Mouse (Mus musculus): Measurements from ENCODE around the gene Efcab11. TPM values are rescaled to one million over a fixed set of nuclear protein-coding genes. Genes with fewer than 3 reads are reported as not detected.

Gene Efcab11
- polyA plus RNA-seq, 2 experiments = 6.4 to 8.3 TPM

DNA sequence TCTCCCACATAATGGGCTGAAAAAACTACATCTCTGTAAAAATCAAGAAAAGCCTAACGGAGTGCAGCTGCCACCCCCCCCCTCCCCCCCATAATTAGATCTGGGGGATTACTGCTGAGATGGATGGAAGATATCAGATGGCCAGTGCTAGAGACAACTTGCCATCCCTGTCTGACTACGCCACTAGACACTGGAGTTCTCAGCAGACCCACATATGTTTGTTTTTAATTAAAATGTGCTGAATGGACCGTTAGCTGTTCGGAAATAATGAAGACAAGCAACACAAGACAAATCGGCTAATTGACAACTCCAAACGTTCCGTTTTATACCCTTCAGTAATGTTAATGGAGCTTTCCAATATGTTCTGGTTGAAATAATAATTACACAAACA is 213.5 kb downstream of the Efcab11 start:
- Histone ChIP-seq H3K4me2 (replicated peaks; ENCODE audit: low read depth, low read length, severe bottlenecking) (peak overlapping the region; percentile 19; the same call in 1 of the 2 replicates), H3K27ac (replicated peaks; ENCODE audit: low read depth, low read length) (no peak overlapping the region), H3K27me3 (ENCODE audit: control insufficient read depth, insufficient read depth, low read length) (no peaks in the 10 kb centered on the region), H3K9ac (ENCODE audit: low read depth, low read length, severe bottlenecking) (no peak overlapping the region), H3K36me3 (ENCODE audit: control insufficient read depth, insufficient read depth, low read length) (no peaks in the 10 kb centered on the region), H3K4me3 (replicated peaks; ENCODE audit: low read length) (no peak overlapping the region), H3K4me1 (ENCODE audit: control insufficient read depth, insufficient read depth, low read length) (peaks cover 10% of the 10 kb centered on the region), H3K9me3 (ENCODE audit: control insufficient read depth, low read length) (no peaks in the 10 kb centered on the region)
- 41% methylated on average over 7 of the region's 7 CpGs for WGBS
- no peak for TF ChIP-seq POLR2A (IDR thresholded peaks at IDR 0.05; ENCODE audit: borderline replicate concordance, extremely low read depth, insufficient read depth, insufficient read length)
- ATAC-seq (ENCODE audit: low FRiP score, low read depth) (peak; percentile 68; the same call in 1 of the 2 replicates), DNase-seq (ENCODE audit: low spot score) (no peak)

DNA sequence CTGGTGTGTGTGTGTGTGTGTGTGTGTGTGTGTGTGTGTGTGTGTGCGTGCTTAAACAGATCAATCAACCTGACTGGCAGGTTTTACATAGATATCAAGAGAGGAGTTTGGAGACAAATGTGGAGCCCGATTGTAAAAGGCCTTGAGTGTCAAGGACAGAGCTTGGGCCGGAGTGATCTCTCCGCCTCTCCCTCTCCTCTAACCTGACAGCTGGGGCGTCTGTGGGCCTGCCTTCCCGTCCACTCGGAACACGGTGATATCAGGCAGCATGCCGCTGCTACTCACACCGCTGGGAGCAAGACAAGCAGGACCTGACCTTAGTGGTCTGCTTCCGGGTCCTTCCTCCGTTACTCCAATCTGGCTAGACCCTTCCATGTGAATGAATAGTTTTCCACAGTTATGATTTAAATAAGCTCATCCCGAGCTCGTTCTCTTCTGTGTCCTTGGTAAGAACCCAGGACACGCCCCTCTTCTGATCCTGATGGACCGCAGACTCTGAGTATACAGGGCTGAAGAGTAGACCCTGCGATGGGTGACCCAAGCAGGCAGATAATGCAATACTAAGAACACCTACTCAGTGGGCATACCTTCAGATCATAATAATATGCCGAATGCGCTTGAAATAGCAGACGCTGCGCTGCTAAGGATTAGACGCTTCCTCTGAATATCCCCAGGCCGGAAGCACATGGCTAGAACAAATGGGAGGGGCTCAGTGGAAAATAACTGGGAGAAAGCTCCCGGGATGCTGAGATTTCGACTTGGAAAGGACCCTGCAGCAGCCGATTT is 214.1 kb downstream of the Efcab11 start:
- peak; percentile 51; the same call in 1 of the 2 replicates for ATAC-seq (ENCODE audit: low FRiP score, low read depth)
- peak; percentile 63 for DNase-seq (ENCODE audit: low spot score)
- H3K9ac ChIP-seq (ENCODE audit: low read depth, low read length, severe bottlenecking) = no peak overlapping the region

DNA sequence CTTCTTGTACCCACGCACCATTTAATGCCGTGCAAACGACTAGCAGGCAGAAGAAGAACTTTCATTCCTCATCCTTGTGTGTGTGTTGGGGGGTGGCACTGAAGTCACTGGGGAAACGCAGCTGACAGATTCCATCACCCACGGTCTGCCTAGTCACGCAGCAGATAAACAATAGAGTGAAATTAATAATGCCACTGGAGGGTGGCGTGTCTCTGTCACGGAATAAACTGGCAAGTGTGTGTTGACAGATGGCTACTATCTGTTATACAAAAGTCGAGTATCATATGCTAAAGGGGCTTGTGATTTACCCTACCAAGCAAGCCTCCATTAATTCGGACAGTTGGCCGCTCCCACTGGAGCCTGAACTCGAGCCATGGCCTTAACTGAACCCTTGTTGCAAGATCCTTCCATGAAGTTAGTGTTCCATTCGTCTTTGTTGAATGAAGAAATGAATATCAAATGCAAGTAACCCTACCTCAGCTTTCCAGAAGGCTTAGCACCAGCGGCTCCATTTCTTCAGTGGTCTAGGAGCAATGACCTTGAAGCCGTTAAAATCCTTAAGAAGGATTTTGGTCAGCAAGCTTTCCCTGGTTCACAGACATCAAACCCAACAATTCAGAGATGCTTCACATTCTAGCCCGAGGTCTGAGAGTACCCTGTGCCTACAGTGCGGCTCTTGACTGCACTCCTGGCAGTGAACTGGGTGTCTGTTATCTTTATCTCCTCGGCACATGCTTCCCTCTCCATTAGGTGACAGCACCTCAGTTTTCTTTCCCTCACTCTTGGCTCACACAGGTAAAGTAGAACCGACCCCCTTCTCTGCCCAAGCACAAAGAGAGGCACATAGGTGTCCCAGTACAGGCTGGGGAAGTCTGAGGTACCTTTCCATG is 229.0 kb downstream of the Efcab11 start:
- H3K27ac ChIP-seq (replicated peaks; ENCODE audit: low read depth, low read length) = no peak overlapping the region
- no peaks in the 10 kb centered on the region for H3K36me3 ChIP-seq (ENCODE audit: control insufficient read depth, insufficient read depth, low read length)
- H3K9ac ChIP-seq (ENCODE audit: low read depth, low read length, severe bottlenecking) = no peak overlapping the region
- peaks cover 6% of the 10 kb centered on the region for H3K9me3 ChIP-seq (ENCODE audit: control insufficient read depth, low read length)
- ATAC-seq (ENCODE audit: low FRiP score, low read depth) (no peak), DNase-seq (ENCODE audit: low spot score) (no peak)
- peaks cover 2% of the 10 kb centered on the region; the same call in 1 of the 2 replicates for H3K4me1 ChIP-seq (ENCODE audit: control insufficient read depth, insufficient read depth, low read length)
- no peak overlapping the region for H3K4me2 ChIP-seq (replicated peaks; ENCODE audit: low read depth, low read length, severe bottlenecking)
- no peaks in the 10 kb centered on the region for H3K27me3 ChIP-seq (ENCODE audit: control insufficient read depth, insufficient read depth, low read length)
- WGBS = 85% methylated on average over 19 of the region's 19 CpGs
- TF ChIP-seq POLR2A (IDR thresholded peaks at IDR 0.05; ENCODE audit: borderline replicate concordance, extremely low read depth, insufficient read depth, insufficient read length) = no peak
- no peak overlapping the region for H3K4me3 ChIP-seq (replicated peaks; ENCODE audit: low read length)

More for the DNA sequence above, 214.1 kb downstream of the Efcab11 start:
- Histone ChIP-seq H3K4me2 (replicated peaks; ENCODE audit: low read depth, low read length, severe bottlenecking) (peak overlapping the region; percentile 19; the same call in 1 of the 2 replicates), H3K27ac (replicated peaks; ENCODE audit: low read depth, low read length) (no peak overlapping the region), H3K4me1 (ENCODE audit: control insufficient read depth, insufficient read depth, low read length) (peaks cover 10% of the 10 kb centered on the region), H3K9me3 (ENCODE audit: control insufficient read depth, low read length) (no peaks in the 10 kb centered on the region), H3K36me3 (ENCODE audit: control insufficient read depth, insufficient read depth, low read length) (no peaks in the 10 kb centered on the region), H3K4me3 (replicated peaks; ENCODE audit: low read length) (no peak overlapping the region), H3K27me3 (ENCODE audit: control insufficient read depth, insufficient read depth, low read length) (no peaks in the 10 kb centered on the region)
- no peak for TF ChIP-seq POLR2A (IDR thresholded peaks at IDR 0.05; ENCODE audit: borderline replicate concordance, extremely low read depth, insufficient read depth, insufficient read length)
- 62% methylated on average over 26 of the region's 26 CpGs for WGBS

DNA sequence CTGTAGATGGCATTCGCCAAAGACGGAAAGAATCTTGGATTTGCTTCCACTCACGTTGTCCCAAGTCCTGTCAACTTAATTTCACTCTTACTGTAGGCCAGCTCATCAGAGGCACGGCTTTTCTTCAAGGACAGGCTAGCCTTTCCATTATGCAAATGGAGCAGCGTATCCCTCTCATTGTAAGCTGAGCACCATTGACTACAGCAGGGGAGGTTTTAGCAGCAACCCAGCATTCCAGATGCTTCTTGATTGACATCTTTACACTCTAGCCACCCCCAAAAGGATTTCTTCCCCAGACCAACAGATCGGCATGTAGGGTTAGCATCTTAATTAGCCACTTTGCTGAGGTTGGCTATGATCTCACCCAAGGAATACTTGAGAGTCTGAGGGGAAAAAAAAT is 231.8 kb downstream of the Efcab11 start:
- no peak for ATAC-seq (ENCODE audit: low FRiP score, low read depth)
- Histone ChIP-seq H3K4me3 (replicated peaks; ENCODE audit: low read length) (no peak overlapping the region), H3K36me3 (ENCODE audit: control insufficient read depth, insufficient read depth, low read length) (no peaks in the 10 kb centered on the region), H3K9me3 (ENCODE audit: control insufficient read depth, low read length) (no peaks in the 10 kb centered on the region), H3K4me2 (replicated peaks; ENCODE audit: low read depth, low read length, severe bottlenecking) (no peak overlapping the region), H3K27ac (replicated peaks; ENCODE audit: low read depth, low read length) (no peak overlapping the region), H3K9ac (ENCODE audit: low read depth, low read length, severe bottlenecking) (no peak overlapping the region), H3K4me1 (ENCODE audit: control insufficient read depth, insufficient read depth, low read length) (peaks cover 8% of the 10 kb centered on the region; the same call in 1 of the 2 replicates), H3K27me3 (ENCODE audit: control insufficient read depth, insufficient read depth, low read length) (no peaks in the 10 kb centered on the region)
- WGBS = 56% methylated on average over 6 of the region's 6 CpGs
- no peak for TF ChIP-seq POLR2A (IDR thresholded peaks at IDR 0.05; ENCODE audit: borderline replicate concordance, extremely low read depth, insufficient read depth, insufficient read length)
- no peak for DNase-seq (ENCODE audit: low spot score)

DNA sequence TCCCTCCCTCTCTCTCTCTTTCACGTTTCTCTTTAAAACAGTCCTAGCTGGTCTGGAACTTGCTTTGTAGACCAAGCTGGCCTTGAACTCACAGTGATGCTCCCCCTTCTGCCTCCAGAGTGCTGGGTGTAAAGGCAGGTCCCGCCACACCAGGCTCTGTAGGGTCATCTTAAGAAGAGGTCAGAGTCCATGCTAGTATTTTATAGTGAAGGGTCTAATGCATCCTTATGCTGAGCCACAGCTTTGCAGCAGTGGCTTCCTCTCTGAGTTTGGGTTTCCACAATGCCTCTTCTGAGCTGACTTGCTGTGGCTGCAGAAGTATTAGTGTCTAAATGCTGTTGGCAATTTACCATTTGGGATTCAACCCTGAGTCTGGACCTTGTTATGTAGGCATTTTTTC is 234.5 kb downstream of the Efcab11 start:
- Histone ChIP-seq H3K9me3 (ENCODE audit: control insufficient read depth, low read length) (peaks cover 5% of the 10 kb centered on the region), H3K27ac (replicated peaks; ENCODE audit: low read depth, low read length) (0 out of 2 replicates have a peak overlapping the region, but pooled peaks have one; percentile 30), H3K4me3 (replicated peaks; ENCODE audit: low read length) (no peak overlapping the region), H3K4me2 (replicated peaks; ENCODE audit: low read depth, low read length, severe bottlenecking) (no peak overlapping the region), H3K27me3 (ENCODE audit: control insufficient read depth, insufficient read depth, low read length) (no peaks in the 10 kb centered on the region), H3K4me1 (ENCODE audit: control insufficient read depth, insufficient read depth, low read length) (peaks cover 8% of the 10 kb centered on the region; the same call in 1 of the 2 replicates), H3K9ac (ENCODE audit: low read depth, low read length, severe bottlenecking) (no peak overlapping the region), H3K36me3 (ENCODE audit: control insufficient read depth, insufficient read depth, low read length) (no peaks in the 10 kb centered on the region)
- 36% methylated on average over 2 of the region's 2 CpGs for WGBS
- peak; percentile 39 for DNase-seq (ENCODE audit: low spot score)
- ATAC-seq (ENCODE audit: low FRiP score, low read depth) = no peak
- TF ChIP-seq POLR2A (IDR thresholded peaks at IDR 0.05; ENCODE audit: borderline replicate concordance, extremely low read depth, insufficient read depth, insufficient read length) = no peak
